Mouse (Mus musculus): ENCODE measurements around the gene Lsm3. TPM values are rescaled to one million over a fixed set of nuclear protein-coding genes. Genes with fewer than 3 reads are reported as not detected.

Lsm3 gene
- polyA plus RNA-seq, 1 experiment from 2014 or later = 312 TPM

DNA sequence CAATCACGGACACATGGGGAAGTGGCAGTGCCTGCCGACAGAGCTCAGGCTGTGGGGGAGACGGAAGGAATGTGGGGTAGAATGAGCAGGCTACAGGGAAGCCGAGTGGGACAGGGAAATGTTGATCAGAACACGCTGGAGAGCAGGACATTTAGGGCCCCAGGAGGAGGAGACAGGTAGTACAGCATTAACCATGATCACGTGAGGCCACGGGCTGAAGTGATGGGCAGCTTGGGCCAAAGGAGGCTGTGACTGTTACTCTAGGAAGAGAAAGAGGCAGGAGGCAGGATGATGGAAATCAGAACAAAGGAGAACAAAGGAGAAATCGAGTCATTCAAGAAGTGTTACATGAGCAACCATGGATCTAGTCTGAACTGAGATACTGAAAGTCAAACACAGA is 21.2 kb upstream of the Lsm3 start:
- no peak for DNase-seq (ENCODE audit: low spot score)
- no peaks in the 10 kb centered on the region for H3K27me3 ChIP-seq (replicated peaks; ENCODE audit: control insufficient read depth, insufficient read depth, low read length)
- no peak overlapping the region for H3K4me3 ChIP-seq (ENCODE audit: low read depth, low read length)
- WGBS = 82% methylated on average over 8 of the region's 8 CpGs
- no peaks in the 10 kb centered on the region for H3K4me1 ChIP-seq (replicated peaks; ENCODE audit: control insufficient read depth, insufficient read depth, low read length)
- H3K36me3 ChIP-seq (ENCODE audit: control insufficient read depth, insufficient read depth, low read length) = peaks cover 78% of the 10 kb centered on the region
- H3K9me3 ChIP-seq (ENCODE audit: control insufficient read depth, low read length) = no peaks in the 10 kb centered on the region
- no peak for ATAC-seq (replicated peaks; ENCODE audit: low FRiP score, low TSS enrichment, low read depth)
- H3K27ac ChIP-seq (ENCODE audit: low read depth) = no peak overlapping the region
- no peak overlapping the region for H3K9ac ChIP-seq (ENCODE audit: low read length)
- no peak overlapping the region for H3K4me2 ChIP-seq (ENCODE audit: low read length)

DNA sequence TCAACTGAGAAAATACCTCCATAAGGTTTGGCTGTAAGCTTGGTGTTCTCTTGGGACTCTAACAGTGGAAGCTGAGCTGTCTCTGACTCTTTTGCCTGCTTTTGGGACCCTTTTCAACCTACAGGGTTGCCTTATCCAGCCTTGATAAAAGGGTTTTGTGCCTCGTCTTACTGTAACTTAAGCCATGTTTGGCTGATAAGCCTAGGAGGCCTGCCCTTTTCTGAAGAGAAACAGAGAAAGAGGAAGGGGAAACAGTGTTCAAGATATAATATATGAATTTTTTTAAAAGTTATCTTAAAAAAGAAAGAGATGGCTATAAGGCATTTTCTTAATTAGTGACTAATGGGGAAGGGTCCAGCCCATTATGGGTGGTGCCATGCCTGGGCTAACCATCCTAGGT is 12.4 kb upstream of the Lsm3 start:
- Histone ChIP-seq H3K4me3 (ENCODE audit: low read depth, low read length) (no peak overlapping the region), H3K36me3 (ENCODE audit: control insufficient read depth, insufficient read depth, low read length) (peaks cover 99% of the 10 kb centered on the region), H3K4me2 (ENCODE audit: low read length) (no peak overlapping the region), H3K4me1 (replicated peaks; ENCODE audit: control insufficient read depth, insufficient read depth, low read length) (no peaks in the 10 kb centered on the region), H3K27ac (ENCODE audit: low read depth) (no peak overlapping the region), H3K9me3 (ENCODE audit: control insufficient read depth, low read length) (no peaks in the 10 kb centered on the region), H3K27me3 (replicated peaks; ENCODE audit: control insufficient read depth, insufficient read depth, low read length) (no peaks in the 10 kb centered on the region), H3K9ac (ENCODE audit: low read length) (no peak overlapping the region)
- DNase-seq (ENCODE audit: low spot score) = no peak
- no peak for ATAC-seq (replicated peaks; ENCODE audit: low FRiP score, low TSS enrichment, low read depth)
- WGBS = 82% methylated on average over 1 of the region's 1 CpGs

DNA sequence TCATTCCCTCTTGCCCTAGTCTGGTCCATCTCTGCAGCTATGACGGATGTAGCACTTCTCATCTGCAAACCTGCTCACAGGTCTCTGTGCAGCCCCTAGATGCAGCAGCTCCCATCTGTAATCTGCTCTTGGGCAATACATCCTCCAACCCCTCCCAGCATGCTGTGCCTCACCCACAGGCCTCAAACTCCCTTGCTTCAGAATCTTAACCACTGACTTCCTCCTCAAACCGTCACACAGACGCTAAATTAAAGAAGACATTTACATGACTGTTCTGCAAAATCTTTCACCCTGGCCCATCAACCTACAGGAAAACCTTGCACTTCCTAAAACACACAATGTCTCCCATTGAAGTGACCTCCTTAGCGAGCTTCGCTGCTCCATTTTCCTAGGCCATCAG is 9.7 kb upstream of the Lsm3 start:
- Histone ChIP-seq H3K36me3 (ENCODE audit: control insufficient read depth, insufficient read depth, low read length) (peaks cover 80% of the 10 kb centered on the region), H3K27ac (ENCODE audit: low read depth) (no peak overlapping the region), H3K4me2 (ENCODE audit: low read length) (no peak overlapping the region), H3K4me3 (ENCODE audit: low read depth, low read length) (no peak overlapping the region), H3K27me3 (replicated peaks; ENCODE audit: control insufficient read depth, insufficient read depth, low read length) (no peaks in the 10 kb centered on the region), H3K4me1 (replicated peaks; ENCODE audit: control insufficient read depth, insufficient read depth, low read length) (no peaks in the 10 kb centered on the region), H3K9me3 (ENCODE audit: control insufficient read depth, low read length) (no peaks in the 10 kb centered on the region), H3K9ac (ENCODE audit: low read length) (no peak overlapping the region)
- no peak for DNase-seq (ENCODE audit: low spot score)
- WGBS = 89% methylated on average over 5 of the region's 5 CpGs
- no peak for ATAC-seq (replicated peaks; ENCODE audit: low FRiP score, low TSS enrichment, low read depth)

DNA sequence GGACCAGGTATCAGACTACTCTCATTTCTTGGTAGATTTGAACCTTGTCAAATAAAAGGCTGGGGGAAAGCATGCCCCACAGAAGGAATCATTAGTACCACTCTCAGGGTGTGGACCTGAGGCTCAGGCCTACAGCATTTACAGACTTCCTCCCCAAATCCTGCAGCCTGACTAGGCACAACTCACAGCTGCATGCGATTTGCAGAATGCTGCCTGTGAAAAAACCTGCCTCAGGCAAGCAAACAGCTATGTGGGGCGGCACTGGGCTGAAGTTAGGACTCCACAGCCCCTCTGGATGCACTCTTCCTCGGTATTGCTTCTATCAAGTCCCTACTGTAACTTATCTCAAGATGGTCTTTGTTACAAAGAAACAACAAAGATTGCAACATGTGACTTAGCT is 7.7 kb upstream of the Lsm3 start:
- 85% methylated on average over 3 of the region's 3 CpGs for WGBS
- ATAC-seq (replicated peaks; ENCODE audit: low FRiP score, low TSS enrichment, low read depth) = no peak
- no peak overlapping the region for H3K4me3 ChIP-seq (ENCODE audit: low read depth, low read length)
- H3K36me3 ChIP-seq (ENCODE audit: control insufficient read depth, insufficient read depth, low read length) = peaks cover 61% of the 10 kb centered on the region
- H3K27me3 ChIP-seq (replicated peaks; ENCODE audit: control insufficient read depth, insufficient read depth, low read length) = no peaks in the 10 kb centered on the region
- no peak overlapping the region for H3K4me2 ChIP-seq (ENCODE audit: low read length)
- no peaks in the 10 kb centered on the region for H3K9me3 ChIP-seq (ENCODE audit: control insufficient read depth, low read length)
- no peak for DNase-seq (ENCODE audit: low spot score)
- no peak overlapping the region for H3K9ac ChIP-seq (ENCODE audit: low read length)
- no peaks in the 10 kb centered on the region for H3K4me1 ChIP-seq (replicated peaks; ENCODE audit: control insufficient read depth, insufficient read depth, low read length)
- H3K27ac ChIP-seq (ENCODE audit: low read depth) = no peak overlapping the region

DNA sequence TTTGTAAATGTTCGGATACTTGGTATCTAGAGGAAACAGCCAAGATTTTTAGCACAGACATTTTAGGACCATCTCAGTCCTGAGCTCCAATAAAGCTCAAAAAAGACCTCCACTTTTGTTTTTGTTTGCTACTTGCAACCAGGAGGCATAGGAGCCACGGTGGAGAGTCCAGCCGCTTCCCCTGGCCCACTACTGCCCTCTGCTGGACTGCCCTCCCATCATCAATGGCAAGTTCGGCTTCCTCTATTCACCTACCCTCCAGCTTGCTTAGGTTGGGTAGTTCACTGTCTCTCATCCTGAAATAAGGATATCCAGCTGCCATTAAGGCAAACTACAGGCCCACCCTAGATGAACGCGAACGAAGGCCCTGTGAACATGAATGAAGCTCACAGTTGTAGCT is 6.4 kb upstream of the Lsm3 start:
- Histone ChIP-seq H3K9ac (ENCODE audit: low read length) (no peak overlapping the region), H3K36me3 (ENCODE audit: control insufficient read depth, insufficient read depth, low read length) (peaks cover 48% of the 10 kb centered on the region), H3K27me3 (replicated peaks; ENCODE audit: control insufficient read depth, insufficient read depth, low read length) (no peaks in the 10 kb centered on the region), H3K4me1 (replicated peaks; ENCODE audit: control insufficient read depth, insufficient read depth, low read length) (peaks cover 2% of the 10 kb centered on the region), H3K4me2 (ENCODE audit: low read length) (no peak overlapping the region), H3K9me3 (ENCODE audit: control insufficient read depth, low read length) (no peaks in the 10 kb centered on the region), H3K4me3 (ENCODE audit: low read depth, low read length) (no peak overlapping the region), H3K27ac (ENCODE audit: low read depth) (no peak overlapping the region)
- ATAC-seq (replicated peaks; ENCODE audit: low FRiP score, low TSS enrichment, low read depth) = no peak
- DNase-seq (ENCODE audit: low spot score) = peak; percentile 84
- WGBS = 42% methylated on average over 7 of the region's 7 CpGs

DNA sequence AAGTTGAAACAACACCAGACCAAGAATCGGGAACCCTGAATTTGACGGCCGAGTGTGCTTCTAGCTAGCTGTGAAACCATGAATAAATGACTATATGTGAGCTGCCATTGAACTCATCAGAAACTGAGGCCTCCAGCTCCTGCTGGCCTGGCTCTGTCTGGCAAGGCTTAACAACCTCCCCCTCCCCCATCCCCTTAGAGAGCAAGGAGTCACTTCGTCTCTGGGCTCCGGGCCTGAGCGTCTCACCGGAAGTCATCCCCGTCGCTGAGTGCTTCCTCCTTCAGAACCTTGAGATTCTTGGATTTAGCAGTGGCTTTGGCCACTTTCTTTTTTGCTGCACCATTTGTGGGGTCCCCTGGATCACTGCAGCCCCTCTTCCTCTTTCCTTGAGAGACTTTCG is 5.5 kb upstream of the Lsm3 start:
- DNase-seq (ENCODE audit: low spot score) (no peak), ATAC-seq (replicated peaks; ENCODE audit: low FRiP score, low TSS enrichment, low read depth) (no peak)
- WGBS = 71% methylated on average over 10 of the region's 10 CpGs
- Histone ChIP-seq H3K36me3 (ENCODE audit: control insufficient read depth, insufficient read depth, low read length) (peaks cover 39% of the 10 kb centered on the region), H3K9me3 (ENCODE audit: control insufficient read depth, low read length) (no peaks in the 10 kb centered on the region), H3K4me2 (ENCODE audit: low read length) (no peak overlapping the region), H3K27ac (ENCODE audit: low read depth) (no peak overlapping the region), H3K9ac (ENCODE audit: low read length) (no peak overlapping the region), H3K4me3 (ENCODE audit: low read depth, low read length) (no peak overlapping the region), H3K4me1 (replicated peaks; ENCODE audit: control insufficient read depth, insufficient read depth, low read length) (peaks cover 8% of the 10 kb centered on the region), H3K27me3 (replicated peaks; ENCODE audit: control insufficient read depth, insufficient read depth, low read length) (no peaks in the 10 kb centered on the region)

DNA sequence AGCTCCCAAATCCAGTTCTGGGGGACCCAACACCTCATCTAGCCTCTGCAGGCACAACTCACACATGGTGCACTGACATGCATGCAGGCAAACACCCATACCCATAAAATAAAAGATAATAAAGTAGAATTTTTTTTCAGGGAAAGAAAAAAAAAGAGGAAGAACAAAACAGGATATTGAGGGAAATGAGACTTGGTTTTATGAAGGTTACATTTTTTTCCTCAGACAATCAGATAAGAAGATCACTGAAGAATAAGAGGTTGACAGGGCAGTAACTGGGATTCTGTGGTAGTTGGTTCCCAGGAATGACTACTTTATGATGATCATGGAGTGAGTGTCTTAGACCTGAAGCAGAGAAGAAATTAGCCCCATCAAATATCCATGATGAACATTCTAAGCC is 1.6 kb upstream of the Lsm3 start:
- H3K9ac ChIP-seq (ENCODE audit: low read length) = no peak overlapping the region

DNA sequence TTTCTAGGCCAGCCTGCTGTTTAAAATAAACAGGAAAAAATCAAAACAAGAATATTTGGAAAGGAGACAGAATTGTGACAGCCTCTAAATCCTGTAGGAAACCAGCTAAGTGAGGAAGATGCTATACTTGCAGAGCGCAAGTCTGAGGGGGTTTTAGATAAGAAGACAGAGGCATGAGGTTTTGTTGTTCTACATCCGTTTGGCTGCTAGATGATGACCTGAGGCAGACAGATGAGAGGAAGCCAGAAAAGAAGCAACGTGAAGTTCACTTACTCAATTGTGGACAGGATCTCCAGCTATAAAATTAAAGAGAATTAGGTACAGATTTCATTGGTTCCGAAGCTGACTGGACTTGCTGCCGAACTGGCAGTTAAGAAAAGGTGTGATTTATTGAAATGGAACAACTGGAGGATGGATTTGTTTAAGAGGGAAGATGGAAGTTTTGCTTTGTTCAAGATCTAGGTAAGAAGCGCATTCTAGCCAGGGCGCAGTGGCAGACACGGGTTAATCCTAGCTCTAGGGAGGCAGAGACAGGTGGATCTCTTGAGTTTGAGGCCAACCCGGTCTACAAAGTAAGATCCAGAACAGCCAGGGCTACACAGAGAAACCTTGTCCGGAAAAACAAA is 878 bp upstream of the Lsm3 start:
- H3K4me3 ChIP-seq (ENCODE audit: low read depth, low read length) = peak overlapping the region; percentile 75
- no peak overlapping the region for H3K27ac ChIP-seq (ENCODE audit: low read depth)
- DNase-seq (ENCODE audit: low spot score) = peak; percentile 64
- H3K9ac ChIP-seq (ENCODE audit: low read length) = peak overlapping the region; percentile 66
- WGBS = 20% methylated on average over 10 of the region's 10 CpGs
- H3K4me2 ChIP-seq (ENCODE audit: low read length) = peak overlapping the region; percentile 66
- no peaks in the 10 kb centered on the region for H3K9me3 ChIP-seq (ENCODE audit: control insufficient read depth, low read length)
- no peak for ATAC-seq (replicated peaks; ENCODE audit: low FRiP score, low TSS enrichment, low read depth)
- H3K27me3 ChIP-seq (replicated peaks; ENCODE audit: control insufficient read depth, insufficient read depth, low read length) = no peaks in the 10 kb centered on the region
- peaks cover 16% of the 10 kb centered on the region for H3K4me1 ChIP-seq (replicated peaks; ENCODE audit: control insufficient read depth, insufficient read depth, low read length)
- peaks cover 28% of the 10 kb centered on the region for H3K36me3 ChIP-seq (ENCODE audit: control insufficient read depth, insufficient read depth, low read length)

More for the DNA sequence above, 1.6 kb upstream of the Lsm3 start:
- no peaks in the 10 kb centered on the region for H3K9me3 ChIP-seq (ENCODE audit: control insufficient read depth, low read length)
- DNase-seq (ENCODE audit: low spot score) (no peak), ATAC-seq (replicated peaks; ENCODE audit: low FRiP score, low TSS enrichment, low read depth) (no peak)
- peak overlapping the region; percentile 66 for H3K4me2 ChIP-seq (ENCODE audit: low read length)
- no peaks in the 10 kb centered on the region for H3K27me3 ChIP-seq (replicated peaks; ENCODE audit: control insufficient read depth, insufficient read depth, low read length)
- H3K4me1 ChIP-seq (replicated peaks; ENCODE audit: control insufficient read depth, insufficient read depth, low read length) = peaks cover 16% of the 10 kb centered on the region
- H3K27ac ChIP-seq (ENCODE audit: low read depth) = no peak overlapping the region
- no peak overlapping the region for H3K4me3 ChIP-seq (ENCODE audit: low read depth, low read length)
- H3K36me3 ChIP-seq (ENCODE audit: control insufficient read depth, insufficient read depth, low read length) = peaks cover 21% of the 10 kb centered on the region

DNA sequence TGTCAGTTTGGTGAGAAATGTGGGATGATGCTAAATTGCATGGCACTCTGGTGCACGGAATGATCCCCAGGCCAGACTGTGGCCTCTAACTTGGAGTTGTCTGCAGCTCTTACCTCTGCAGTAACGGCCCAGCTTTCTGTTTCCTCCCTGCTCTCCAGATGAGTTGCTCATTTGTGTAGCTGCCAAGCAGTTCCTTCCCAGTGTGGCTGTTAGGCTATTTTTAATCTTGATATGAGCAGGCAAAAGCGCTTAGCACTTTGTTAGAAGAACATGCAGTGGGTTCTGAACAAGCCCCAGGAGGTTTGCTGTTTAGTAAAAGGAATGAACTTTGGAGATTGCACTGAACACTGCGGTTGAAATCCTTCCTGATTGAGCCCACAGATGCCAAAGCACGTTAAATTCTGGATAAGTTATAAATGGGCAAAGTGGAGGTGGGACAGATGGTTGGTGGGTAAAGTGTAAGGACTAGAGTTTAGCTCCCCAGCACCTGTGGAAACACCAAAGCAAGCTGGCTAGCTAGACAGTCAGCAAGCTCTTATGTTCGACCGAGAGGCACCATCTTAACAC is 2.8 kb downstream of the Lsm3 start:
- ATAC-seq (replicated peaks; ENCODE audit: low FRiP score, low TSS enrichment, low read depth) (no peak), DNase-seq (ENCODE audit: low spot score) (no peak)
- Histone ChIP-seq H3K36me3 (ENCODE audit: control insufficient read depth, insufficient read depth, low read length) (peaks cover 65% of the 10 kb centered on the region), H3K9ac (ENCODE audit: low read length) (no peak overlapping the region), H3K4me1 (replicated peaks; ENCODE audit: control insufficient read depth, insufficient read depth, low read length) (peaks cover 16% of the 10 kb centered on the region), H3K9me3 (ENCODE audit: control insufficient read depth, low read length) (no peaks in the 10 kb centered on the region), H3K27ac (ENCODE audit: low read depth) (no peak overlapping the region), H3K27me3 (replicated peaks; ENCODE audit: control insufficient read depth, insufficient read depth, low read length) (no peaks in the 10 kb centered on the region), H3K4me2 (ENCODE audit: low read length) (no peak overlapping the region), H3K4me3 (ENCODE audit: low read depth, low read length) (no peak overlapping the region)
- 88% methylated on average over 7 of the region's 7 CpGs for WGBS

Data from intestine, embryonic 14.5 days (tissue).